Mouse (Mus musculus): ENCODE results near the gene Arrdc1. TPM values are rescaled to one million over a fixed set of nuclear protein-coding genes. Genes with fewer than 3 reads are reported as not detected.
"Not testable (repeated sequence)": the region's sequence is repeated elsewhere in the genome, so short reads cannot be mapped to it uniquely, and the experiment has no call there.

The Arrdc1 gene
- 36.4 TPM for polyA plus RNA-seq (2021)

- ATAC-seq (peak; percentile 88), DNase-seq (ENCODE audit: low read depth, low spot score) (peak; percentile 85)
- in situ Hi-C loops (cut with MboI; ENCODE audit: low pct_unique_long_range_greater_than_20kb), result no loop called here
- ChIA-PET CTCF (interaction anchor here (0.9 to 1.5 kb wide), 4 partner anchors 14 to 27 kb away, joined by 3 to 5 read pairs (median 4); partner anchors contain the start of genes Dph7 and Zmynd19), POLR2A (no interaction called here)
- no peak for TF ChIP-seq CTCF (IDR thresholded peaks at IDR 0.05)
- peaks cover 6% of the 10 kb centered on the region for H3K27me3 ChIP-seq
Measured at GRCm38 (mm10) chr2:24935057-24935796, at the start of gene Arrdc1. Arrdc1 (minus strand) TSS chr2:24935252.

GRCm38 (mm10) chr2:24976960-24977359 is 41.9 kb upstream of the Arrdc1 start:
- no peak for TF ChIP-seq CTCF (IDR thresholded peaks at IDR 0.05)
- ChIA-PET POLR2A (no interaction called here), CTCF (interaction anchor here (1.1 kb wide), 1 partner anchor 16 kb away, joined by 4 read pairs; no protein-coding TSS in a partner anchor)
- ATAC-seq (no peak), DNase-seq (ENCODE audit: low read depth, low spot score) (no peak)
- no peaks in the 10 kb centered on the region for H3K27me3 ChIP-seq
- in situ Hi-C loops (cut with MboI; ENCODE audit: low pct_unique_long_range_greater_than_20kb), result no loop called here

GRCm38 (mm10) chr2:24975704-24976297 is 40.7 kb upstream of the Arrdc1 start, which contains the start of gene Pnpla7:
Pnpla7 (plus strand) TSS chr2:24976033.
- ATAC-seq, result peak; percentile 49

GRCm38 (mm10) chr2:24974906-24975703 is 40.1 kb upstream of the Arrdc1 start, which contains the start of gene Mrpl41:
Mrpl41 (minus strand) TSS chr2:24975098.
- no peaks in the 10 kb centered on the region for H3K27me3 ChIP-seq
- DNase-seq (ENCODE audit: low read depth, low spot score) (peak; percentile 73), ATAC-seq (peak; percentile 95)
- in situ Hi-C loops (cut with MboI; ENCODE audit: low pct_unique_long_range_greater_than_20kb), result no loop called here
- POLR2A ChIA-PET, result interaction anchor here (0.6 to 2.4 kb wide), 3 partner anchors 12 to 15 kb away, joined by 3 to 7 read pairs (median 3); no protein-coding TSS in a partner anchor
- CTCF ChIA-PET, result no interaction called here
- no peak for TF ChIP-seq CTCF (IDR thresholded peaks at IDR 0.05)

More at GRCm38 (mm10) chr2:24975704-24976297, 40.7 kb upstream of the Arrdc1 start, which contains the start of gene Pnpla7:
- POLR2A ChIA-PET, result interaction anchor here (1.1 kb wide), 1 partner anchor 12 kb away, joined by 3 read pairs; no protein-coding TSS in a partner anchor
- peak; percentile 34 for DNase-seq (ENCODE audit: low read depth, low spot score)
- H3K27me3 ChIP-seq, result no peaks in the 10 kb centered on the region
- in situ Hi-C loops (cut with MboI; ENCODE audit: low pct_unique_long_range_greater_than_20kb), result no loop called here
- CTCF ChIA-PET, result interaction anchor here (1.1 kb wide), 1 partner anchor 15 kb away, joined by 4 read pairs; no protein-coding TSS in a partner anchor
- TF ChIP-seq CTCF (IDR thresholded peaks at IDR 0.05), result no peak

GRCm38 (mm10) chr2:24974452-24974851 is 39.4 kb upstream of the Arrdc1 start:
- ChIA-PET POLR2A (interaction anchor here (0.6 to 2.4 kb wide), 2 partner anchors 12 to 15 kb away, joined by 3 to 7 read pairs; no protein-coding TSS in a partner anchor), CTCF (interaction anchor here (2.1 kb wide), 1 partner anchor 13 kb away, joined by 8 read pairs; no protein-coding TSS in a partner anchor)
- DNase-seq (ENCODE audit: low read depth, low spot score); ATAC-seq; H3K27me3 ChIP-seq; in situ Hi-C loops (cut with MboI; ENCODE audit: low pct_unique_long_range_greater_than_20kb): not testable (repeated sequence)

GRCm38 (mm10) chr2:24970386-24970785 is 35.3 kb upstream of the Arrdc1 start:
- CTCF ChIA-PET, result interaction anchor here (1.6 kb wide), 1 partner anchor 8 kb away, joined by 7 read pairs; the partner anchor contains the start of gene Dph7
- DNase-seq (ENCODE audit: low read depth, low spot score), result no peak
- POLR2A ChIA-PET, result interaction anchor here (1.4 kb wide), 1 partner anchor 9 kb away, joined by 3 read pairs; no protein-coding TSS in a partner anchor
- no peak for TF ChIP-seq CTCF (IDR thresholded peaks at IDR 0.05)
- in situ Hi-C loops (cut with MboI; ENCODE audit: low pct_unique_long_range_greater_than_20kb), result no loop called here
- ATAC-seq, result no peak
- no peaks in the 10 kb centered on the region for H3K27me3 ChIP-seq

GRCm38 (mm10) chr2:24962304-24963000 is 27.4 kb upstream of the Arrdc1 start, which contains the start of gene Dph7:
Dph7 (plus strand) TSS chr2:24962400.
- DNase-seq (ENCODE audit: low read depth, low spot score) (peak; percentile 35), ATAC-seq (peak; percentile 83)
- in situ Hi-C loops (cut with MboI; ENCODE audit: low pct_unique_long_range_greater_than_20kb), result no loop called here
- ChIA-PET POLR2A (interaction anchor here (0.8 to 1.4 kb wide), 3 partner anchors 8 to 22 kb away, joined by 3 to 7 read pairs (median 3); no protein-coding TSS in a partner anchor), CTCF (interaction anchor here (0.8 to 3.2 kb wide), 8 partner anchors 9 to 94 kb away, joined by 3 to 24 read pairs (median 5); partner anchors contain the start of genes Arrdc1 and Ehmt1)
- peak; percentile 95 for TF ChIP-seq CTCF (IDR thresholded peaks at IDR 0.05)
- no peaks in the 10 kb centered on the region for H3K27me3 ChIP-seq

GRCm38 (mm10) chr2:24960910-24961309 is 25.9 kb upstream of the Arrdc1 start:
- peak; percentile 59 for TF ChIP-seq CTCF (IDR thresholded peaks at IDR 0.05)
- DNase-seq (ENCODE audit: low read depth, low spot score) (no peak), ATAC-seq (no peak)
- in situ Hi-C loops (cut with MboI; ENCODE audit: low pct_unique_long_range_greater_than_20kb), result no loop called here
- H3K27me3 ChIP-seq, result no peaks in the 10 kb centered on the region
- ChIA-PET CTCF (interaction anchor here (0.6 to 3.2 kb wide), 6 partner anchors 8 to 58 kb away, joined by 3 to 24 read pairs (median 4); partner anchors contain the start of gene Pnpla7), POLR2A (interaction anchor here (1.3 to 1.4 kb wide), 2 partner anchors 9 to 10 kb away, joined by 3 to 6 read pairs; no protein-coding TSS in a partner anchor)

- ChIA-PET CTCF (interaction anchor here (3.3 kb wide), 1 partner anchor 9 kb away, joined by 24 read pairs; the partner anchor contains the start of gene Dph7), POLR2A (interaction anchor here (1.6 kb wide), 1 partner anchor 8 kb away, joined by 6 read pairs; no protein-coding TSS in a partner anchor)
- no peaks in the 10 kb centered on the region for H3K27me3 ChIP-seq
- DNase-seq (ENCODE audit: low read depth, low spot score), result no peak
- in situ Hi-C loops (cut with MboI; ENCODE audit: low pct_unique_long_range_greater_than_20kb), result no loop called here
- no peak for TF ChIP-seq CTCF (IDR thresholded peaks at IDR 0.05)
- no peak for ATAC-seq
Measured at GRCm38 (mm10) chr2:24952537-24953055, 17.5 kb upstream of the Arrdc1 start.

Data from Patski (cell line).